Mouse (Mus musculus): Measurements from ENCODE around the gene Tgm5. TPM values are rescaled to one million over a fixed set of nuclear protein-coding genes. Genes with fewer than 3 reads are reported as not detected.

Gene Tgm5
- polyA plus RNA-seq, 1 experiment from 2014 or later = not detected

DNA sequence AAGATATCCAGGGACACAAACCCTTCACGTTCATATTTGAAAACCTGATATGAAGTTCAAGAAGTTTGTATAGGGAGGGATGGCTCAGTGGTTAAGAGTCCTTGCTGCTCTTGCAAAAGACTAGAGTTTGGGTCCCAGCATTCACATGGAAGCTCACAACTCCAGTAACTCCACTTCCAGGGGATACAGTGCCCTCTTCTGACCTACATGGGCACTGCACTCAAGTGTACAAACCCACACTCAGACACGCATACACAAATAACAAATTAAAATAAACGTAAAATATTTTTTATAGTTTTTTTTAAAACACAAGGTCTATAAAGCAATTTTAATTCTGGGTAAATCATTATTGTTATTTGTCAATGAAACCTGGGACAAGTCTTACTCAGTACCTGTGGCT, 2.9 kb upstream of the Tgm5 start:
- Histone ChIP-seq H3K4me3 (replicated peaks) (no peak overlapping the region), H3K36me3 (no peaks in the 10 kb centered on the region), H3K27ac (no peak overlapping the region), H3K27me3 (peaks cover 9% of the 10 kb centered on the region), H3K9ac (replicated peaks) (no peak overlapping the region), H3K4me2 (no peak overlapping the region), H3K9me3 (no peaks in the 10 kb centered on the region), H3K4me1 (replicated peaks) (no peaks in the 10 kb centered on the region)
- 80% methylated on average over 3 of the region's 3 CpGs for WGBS
- no peak for ATAC-seq (ENCODE audit: insufficient number of reproducible peaks, insufficient read depth, low FRiP score, low TSS enrichment, low read depth)

GRCm38 (mm10) chr2:121082626-121083025, 3.0 kb downstream of the Tgm5 start:
- 97% methylated on average over 1 of the region's 1 CpGs for WGBS
- H3K4me1 ChIP-seq (replicated peaks) = no peaks in the 10 kb centered on the region

DNA sequence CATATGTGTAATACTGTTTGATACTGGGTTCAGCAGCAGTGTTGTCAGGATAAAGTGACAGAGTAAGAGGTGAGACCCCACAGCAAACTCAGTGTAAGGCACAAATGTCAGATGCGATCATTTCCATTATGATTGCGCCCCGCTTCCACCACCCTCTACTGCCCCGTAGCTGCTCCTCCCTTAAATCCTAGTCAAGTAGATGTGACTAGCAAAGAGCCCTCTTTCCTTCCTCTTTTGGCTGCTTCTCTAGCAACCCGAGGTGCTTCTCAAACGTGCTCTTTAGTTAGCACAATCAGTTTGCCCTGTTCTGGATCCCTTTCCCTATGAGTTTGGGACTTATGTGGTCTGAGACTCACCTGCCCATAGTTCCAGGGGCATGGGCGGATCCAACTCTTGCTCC, 10.9 kb downstream of the Tgm5 start:
- no peaks in the 10 kb centered on the region for H3K36me3 ChIP-seq
- H3K27ac ChIP-seq = no peak overlapping the region
- H3K9me3 ChIP-seq = no peaks in the 10 kb centered on the region
- no peaks in the 10 kb centered on the region for H3K4me1 ChIP-seq (replicated peaks)
- ATAC-seq (ENCODE audit: insufficient number of reproducible peaks, insufficient read depth, low FRiP score, low TSS enrichment, low read depth) = no peak
- H3K4me2 ChIP-seq = no peak overlapping the region
- no peak overlapping the region for H3K4me3 ChIP-seq (replicated peaks)
- 84% methylated on average over 7 of the region's 7 CpGs for WGBS
- H3K27me3 ChIP-seq = no peaks in the 10 kb centered on the region
- H3K9ac ChIP-seq (replicated peaks) = no peak overlapping the region

More at GRCm38 (mm10) chr2:121082626-121083025, 3.0 kb downstream of the Tgm5 start:
- Histone ChIP-seq H3K27ac (no peak overlapping the region), H3K4me2 (no peak overlapping the region), H3K27me3 (peaks cover 5% of the 10 kb centered on the region), H3K36me3 (no peaks in the 10 kb centered on the region), H3K4me3 (replicated peaks) (no peak overlapping the region), H3K9ac (replicated peaks) (no peak overlapping the region), H3K9me3 (no peaks in the 10 kb centered on the region)
- no peak for ATAC-seq (ENCODE audit: insufficient number of reproducible peaks, insufficient read depth, low FRiP score, low TSS enrichment, low read depth)

GRCm38 (mm10) chr2:121071871-121072270, 13.8 kb downstream of the Tgm5 start:
- Histone ChIP-seq H3K4me2 (no peak overlapping the region), H3K4me1 (replicated peaks) (no peaks in the 10 kb centered on the region), H3K4me3 (replicated peaks) (no peak overlapping the region), H3K9me3 (no peaks in the 10 kb centered on the region), H3K27me3 (no peaks in the 10 kb centered on the region), H3K9ac (replicated peaks) (no peak overlapping the region), H3K36me3 (no peaks in the 10 kb centered on the region), H3K27ac (no peak overlapping the region)
- WGBS = 80% methylated on average over 6 of the region's 6 CpGs
- ATAC-seq (ENCODE audit: insufficient number of reproducible peaks, insufficient read depth, low FRiP score, low TSS enrichment, low read depth) = no peak

DNA sequence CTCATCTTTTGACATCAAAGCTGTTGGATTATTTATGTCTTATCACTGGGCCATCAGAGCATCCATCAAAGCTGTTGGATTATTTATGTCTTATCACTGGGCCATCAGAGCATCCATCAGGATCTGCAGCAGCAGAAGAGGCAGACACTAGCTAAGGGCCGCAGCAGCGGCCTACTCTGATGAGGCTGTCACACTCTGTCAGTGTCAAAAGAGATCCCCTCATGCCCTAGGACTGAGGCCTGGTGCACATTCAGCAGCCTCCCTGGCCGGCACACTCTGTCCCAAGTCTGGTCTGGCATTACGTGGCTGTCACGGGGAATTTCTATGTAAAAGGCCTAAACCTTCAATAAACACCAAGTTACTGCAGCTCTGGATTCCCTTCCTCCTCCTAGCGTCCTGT, 16.1 kb downstream of the Tgm5 start:
- 68% methylated on average over 6 of the region's 6 CpGs for WGBS
- Histone ChIP-seq H3K4me1 (replicated peaks) (no peaks in the 10 kb centered on the region), H3K9ac (replicated peaks) (no peak overlapping the region), H3K27me3 (no peaks in the 10 kb centered on the region), H3K9me3 (no peaks in the 10 kb centered on the region), H3K4me3 (replicated peaks) (no peak overlapping the region), H3K27ac (no peak overlapping the region), H3K4me2 (no peak overlapping the region), H3K36me3 (no peaks in the 10 kb centered on the region)
- ATAC-seq (ENCODE audit: insufficient number of reproducible peaks, insufficient read depth, low FRiP score, low TSS enrichment, low read depth) = no peak

- H3K9me3 ChIP-seq = no peaks in the 10 kb centered on the region
- WGBS = 73% methylated on average over 4 of the region's 4 CpGs
Observed at GRCm38 (mm10) chr2:121067116-121067515, 18.5 kb downstream of the Tgm5 start.

GRCm38 (mm10) chr2:121061315-121061714, 24.3 kb downstream of the Tgm5 start:
- Histone ChIP-seq H3K4me3 (replicated peaks) (no peak overlapping the region), H3K9ac (replicated peaks) (no peak overlapping the region), H3K4me1 (replicated peaks) (no peaks in the 10 kb centered on the region), H3K4me2 (no peak overlapping the region), H3K36me3 (no peaks in the 10 kb centered on the region), H3K27me3 (no peaks in the 10 kb centered on the region), H3K9me3 (no peaks in the 10 kb centered on the region), H3K27ac (no peak overlapping the region)
- no peak for ATAC-seq (ENCODE audit: insufficient number of reproducible peaks, insufficient read depth, low FRiP score, low TSS enrichment, low read depth)
- 58% methylated on average over 2 of the region's 2 CpGs for WGBS

More at GRCm38 (mm10) chr2:121067116-121067515, 18.5 kb downstream of the Tgm5 start:
- ATAC-seq (ENCODE audit: insufficient number of reproducible peaks, insufficient read depth, low FRiP score, low TSS enrichment, low read depth) = no peak
- Histone ChIP-seq H3K4me3 (replicated peaks) (no peak overlapping the region), H3K36me3 (no peaks in the 10 kb centered on the region), H3K9ac (replicated peaks) (no peak overlapping the region), H3K4me1 (replicated peaks) (no peaks in the 10 kb centered on the region), H3K27me3 (no peaks in the 10 kb centered on the region), H3K4me2 (no peak overlapping the region), H3K27ac (no peak overlapping the region)

DNA sequence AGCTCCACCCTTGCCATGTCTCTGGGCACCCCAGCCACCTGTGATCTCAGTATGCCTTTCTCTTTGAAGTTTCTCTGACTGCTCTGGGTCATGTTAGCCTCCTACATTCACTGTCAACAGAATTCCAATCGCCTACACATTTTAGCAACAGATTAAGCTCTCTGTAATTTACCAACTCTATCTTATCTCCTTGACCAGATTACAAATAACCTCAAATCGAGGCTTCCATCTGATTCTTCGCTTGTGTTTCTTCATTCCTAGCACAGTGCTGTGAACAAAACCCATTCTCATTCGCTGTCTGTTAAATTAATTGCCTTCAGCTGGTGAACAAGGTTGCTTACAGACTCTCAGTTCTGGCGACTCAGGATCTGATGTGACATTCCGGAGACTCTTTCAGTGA, 27.6 kb downstream of the Tgm5 start:
- Histone ChIP-seq H3K4me3 (replicated peaks) (no peak overlapping the region), H3K27me3 (no peaks in the 10 kb centered on the region), H3K4me1 (replicated peaks) (no peaks in the 10 kb centered on the region), H3K9ac (replicated peaks) (no peak overlapping the region), H3K27ac (no peak overlapping the region), H3K9me3 (no peaks in the 10 kb centered on the region), H3K36me3 (no peaks in the 10 kb centered on the region), H3K4me2 (no peak overlapping the region)
- ATAC-seq (ENCODE audit: insufficient number of reproducible peaks, insufficient read depth, low FRiP score, low TSS enrichment, low read depth) = no peak
- WGBS = 61% methylated on average over 6 of the region's 6 CpGs

GRCm38 (mm10) chr2:121055915-121056314, 29.7 kb downstream of the Tgm5 start:
- Histone ChIP-seq H3K36me3 (no peaks in the 10 kb centered on the region), H3K9me3 (no peaks in the 10 kb centered on the region), H3K4me3 (replicated peaks) (no peak overlapping the region), H3K9ac (replicated peaks) (no peak overlapping the region), H3K27me3 (no peaks in the 10 kb centered on the region), H3K4me1 (replicated peaks) (no peaks in the 10 kb centered on the region), H3K27ac (no peak overlapping the region), H3K4me2 (no peak overlapping the region)
- no peak for ATAC-seq (ENCODE audit: insufficient number of reproducible peaks, insufficient read depth, low FRiP score, low TSS enrichment, low read depth)
- 88% methylated on average over 6 of the region's 6 CpGs for WGBS

DNA sequence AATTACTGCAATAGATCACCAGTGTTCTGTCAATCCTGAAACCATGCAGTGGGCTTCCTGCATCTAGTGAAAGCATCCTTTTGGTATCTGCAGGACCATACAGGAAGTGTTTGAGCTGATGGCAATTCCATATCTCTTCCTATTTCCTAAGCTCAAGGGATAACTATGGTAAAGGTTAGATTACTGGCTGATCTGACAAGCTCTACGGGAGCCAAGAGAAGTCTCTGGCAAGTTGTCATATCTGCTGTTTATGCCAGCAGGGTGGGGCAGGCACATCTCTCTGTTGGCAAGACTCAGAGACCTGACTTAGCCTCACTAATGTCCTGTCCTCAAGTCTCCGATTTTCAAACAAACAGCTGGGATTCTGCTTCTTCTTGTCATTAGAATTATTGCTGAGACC, 31.6 kb downstream of the Tgm5 start:
- Histone ChIP-seq H3K27ac (no peak overlapping the region), H3K9me3 (no peaks in the 10 kb centered on the region), H3K9ac (replicated peaks) (no peak overlapping the region), H3K4me1 (replicated peaks) (no peaks in the 10 kb centered on the region), H3K4me2 (no peak overlapping the region), H3K27me3 (no peaks in the 10 kb centered on the region), H3K4me3 (replicated peaks) (no peak overlapping the region), H3K36me3 (no peaks in the 10 kb centered on the region)
- 69% methylated on average over 2 of the region's 2 CpGs for WGBS
- ATAC-seq (ENCODE audit: insufficient number of reproducible peaks, insufficient read depth, low FRiP score, low TSS enrichment, low read depth) = no peak

GRCm38 (mm10) chr2:121052176-121052575, 33.5 kb downstream of the Tgm5 start:
- H3K27ac ChIP-seq = no peak overlapping the region
- no peaks in the 10 kb centered on the region for H3K36me3 ChIP-seq
- 87% methylated on average over 5 of the region's 5 CpGs for WGBS
- H3K4me2 ChIP-seq = no peak overlapping the region
- no peak for ATAC-seq (ENCODE audit: insufficient number of reproducible peaks, insufficient read depth, low FRiP score, low TSS enrichment, low read depth)
- H3K4me1 ChIP-seq (replicated peaks) = no peaks in the 10 kb centered on the region
- no peak overlapping the region for H3K9ac ChIP-seq (replicated peaks)
- H3K27me3 ChIP-seq = no peaks in the 10 kb centered on the region
- H3K4me3 ChIP-seq (replicated peaks) = no peak overlapping the region
- H3K9me3 ChIP-seq = no peaks in the 10 kb centered on the region

DNA sequence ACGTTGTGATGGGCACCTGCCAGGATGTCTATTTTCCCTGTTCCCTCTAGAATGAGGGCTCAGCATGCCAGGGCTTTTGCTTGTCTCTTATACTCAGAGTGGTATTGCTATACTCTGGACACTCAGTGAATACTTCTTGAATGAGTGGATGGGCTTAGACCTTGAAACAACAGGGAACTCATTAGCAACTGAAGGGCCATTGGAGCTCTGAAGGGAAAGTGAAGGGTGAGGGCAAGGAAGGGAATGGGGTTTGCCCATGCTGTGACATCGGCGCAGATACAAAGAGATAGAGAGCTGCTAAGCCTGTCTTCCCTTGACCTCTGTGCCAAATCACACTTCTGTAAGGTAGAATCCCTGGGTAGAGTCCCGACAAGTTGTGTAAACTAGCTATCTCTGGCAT, 40.0 kb downstream of the Tgm5 start:
- WGBS = 83% methylated on average over 4 of the region's 4 CpGs
- H3K4me3 ChIP-seq (replicated peaks) = no peak overlapping the region
- H3K9me3 ChIP-seq = no peaks in the 10 kb centered on the region
- no peaks in the 10 kb centered on the region for H3K4me1 ChIP-seq (replicated peaks)
- H3K27me3 ChIP-seq = no peaks in the 10 kb centered on the region
- ATAC-seq (ENCODE audit: insufficient number of reproducible peaks, insufficient read depth, low FRiP score, low TSS enrichment, low read depth) = no peak
- H3K9ac ChIP-seq (replicated peaks) = no peak overlapping the region
- no peak overlapping the region for H3K4me2 ChIP-seq
- H3K27ac ChIP-seq = no peak overlapping the region
- no peaks in the 10 kb centered on the region for H3K36me3 ChIP-seq
